Mouse (Mus musculus): ENCODE results near the gene Arid3a. TPM values are rescaled to one million over a fixed set of nuclear protein-coding genes. Genes with fewer than 3 reads are reported as not detected.

Arid3a gene
- total and polyA plus RNA-seq, 3 experiments, result 48.4 to 114 (median 94.4) TPM

GRCm38 (mm10) chr10:79970415-79971182, 43.8 kb downstream of the Arid3a start, which contains the start of gene Grin3b:
TSS of gene Grin3b (plus strand) at chr10:79970715.
- no peaks in the 10 kb centered on the region for H3K27me3 ChIP-seq (replicated peaks)
- no peak within 1 kb of the TSS for H3K4me3 ChIP-seq (replicated peaks in 1 of 3; ENCODE audit: low read depth in 2 of 3, low read length in 2 of 3, poor library complexity in 1 of 3)
- dilution Hi-C loops (cut with MboI; ENCODE audit: extremely low pct_ligation_motif_present, extremely low pct_unique_long_range_greater_than_20kb, low sequenced_read_pairs), result no loop called here
- H3K4me2 ChIP-seq (ENCODE audit: insufficient read depth, low read depth, poor library complexity, severe bottlenecking), result no peak within 1 kb of the TSS
- no peak for DNase-seq (ENCODE audit: extremely low read depth)
- no peak within 1 kb of the TSS for H3K9ac ChIP-seq (ENCODE audit: insufficient read depth, low read depth)
- no peak for TF ChIP-seq BHLHE40 (IDR thresholded peaks at IDR 0.05; ENCODE audit: low read depth, low read length)
- TF ChIP-seq EP300 (IDR thresholded peaks at IDR 0.05; ENCODE audit: low read length), result no peak
- TF ChIP-seq CHD2 (IDR thresholded peaks at IDR 0.05; ENCODE audit: low read length), result no peak
- TF ChIP-seq USF1 (IDR thresholded peaks at IDR 0.05; ENCODE audit: low read depth, low read length), result no peak
- TF ChIP-seq ZC3H11A (IDR thresholded peaks at IDR 0.05; ENCODE audit: low read depth, low read length), result no peak
- TF ChIP-seq E2F4 (IDR thresholded peaks at IDR 0.05; ENCODE audit: insufficient replicate concordance, low read depth, low read length), result no peak
- TF ChIP-seq NELFE (IDR thresholded peaks at IDR 0.05; ENCODE audit: low read depth, low read length), result no peak
- TF ChIP-seq MXI1 (IDR thresholded peaks at IDR 0.05; ENCODE audit: low read depth, low read length), result no peak
- TF ChIP-seq RCOR1 (conservative IDR thresholded peaks at IDR 0.05; ENCODE audit: low read depth, low read length), result no peak
- TF ChIP-seq JUND (conservative IDR thresholded peaks at IDR 0.05; ENCODE audit: low read depth, low read length), result no peak
- no peak for TF ChIP-seq TBP (conservative IDR thresholded peaks at IDR 0.05; ENCODE audit: low read depth, low read length)
- no peak for TF ChIP-seq NRF1 (IDR thresholded peaks at IDR 0.05; ENCODE audit: low read depth, low read length)
- TF ChIP-seq GABPA (IDR thresholded peaks at IDR 0.05; ENCODE audit: insufficient replicate concordance, low read depth, low read length), result no peak
- TF ChIP-seq ZKSCAN1 (IDR thresholded peaks at IDR 0.05; ENCODE audit: borderline replicate concordance, low read depth, low read length), result no peak
- no peak for TF ChIP-seq CTCF (conservative IDR thresholded peaks at IDR 0.05 in 1 of 2, IDR thresholded peaks at IDR 0.05 in 1 of 2; ENCODE audit: low read depth in 2 of 2, low read length in 2 of 2)
- no peak for TF ChIP-seq MAZ (IDR thresholded peaks at IDR 0.05; ENCODE audit: low read depth, low read length)
- no peak for TF ChIP-seq SIN3A (IDR thresholded peaks at IDR 0.05; ENCODE audit: low read length)
- TF ChIP-seq HCFC1 (IDR thresholded peaks at IDR 0.05; ENCODE audit: low read depth, low read length), result no peak
- TF ChIP-seq ETS1 (conservative IDR thresholded peaks at IDR 0.05; ENCODE audit: low read depth, low read length), result no peak
- TF ChIP-seq KAT2A (IDR thresholded peaks at IDR 0.05; ENCODE audit: insufficient replicate concordance, low read length), result no peak
- no peaks in the 10 kb centered on the region for H3K4me1 ChIP-seq (ENCODE audit: control insufficient read depth in 1 of 2, insufficient read depth in 2 of 2)
- H3K79me2 ChIP-seq (replicated peaks; ENCODE audit: control insufficient read depth, extremely low read depth, insufficient read depth, poor library complexity, severe bottlenecking), result no peaks in the 10 kb centered on the region
- H3K27ac ChIP-seq (ENCODE audit: insufficient read depth, low read depth), result no peak within 1 kb of the TSS
- in situ Hi-C loops (cut with MboI; ENCODE audit: low pct_ligation_motif_present, low pct_unique_long_range_greater_than_20kb, low sequenced_read_pairs), result no loop called here
- H3K36me3 ChIP-seq (replicated peaks in 1 of 2; ENCODE audit: control insufficient read depth in 1 of 2, insufficient read depth in 1 of 2, low read length in 1 of 2), result peaks cover 62 to 90% of the 10 kb centered on the region in 2 experiments
- peaks cover 2% of the 10 kb centered on the region for H3K9me3 ChIP-seq (replicated peaks; ENCODE audit: low read length)

DNA sequence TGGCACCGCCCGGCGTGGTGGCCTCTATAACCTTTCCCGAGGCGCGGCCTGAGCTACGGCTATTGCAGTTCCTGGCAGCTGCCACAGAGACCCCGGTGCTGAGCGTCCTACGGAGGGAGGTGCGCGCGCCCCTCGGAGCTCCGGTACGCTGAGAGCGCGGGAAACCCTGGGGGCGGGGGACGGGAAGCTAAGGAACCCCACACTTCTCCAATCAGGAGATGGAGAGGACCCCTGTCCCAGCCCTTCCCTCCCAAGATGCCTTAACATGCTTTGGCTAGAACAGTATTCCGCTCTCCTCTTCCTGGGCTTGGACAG, 44.3 kb downstream of the Arid3a start:
- dilution Hi-C loops (cut with MboI; ENCODE audit: extremely low pct_ligation_motif_present, extremely low pct_unique_long_range_greater_than_20kb, low sequenced_read_pairs), result no loop called here
- TF ChIP-seq JUN (IDR thresholded peaks at IDR 0.05; ENCODE audit: insufficient read depth, low read depth, low read length) (no peak), PAX5 (IDR thresholded peaks at IDR 0.05; ENCODE audit: low read length) (no peak), SIN3A (IDR thresholded peaks at IDR 0.05; ENCODE audit: low read length) (no peak), MAZ (IDR thresholded peaks at IDR 0.05; ENCODE audit: low read depth, low read length) (no peak), CHD2 (IDR thresholded peaks at IDR 0.05; ENCODE audit: low read length) (no peak), USF1 (IDR thresholded peaks at IDR 0.05; ENCODE audit: low read depth, low read length) (no peak), RAD21 (IDR thresholded peaks at IDR 0.05; ENCODE audit: low read depth, low read length) (no peak), NELFE (IDR thresholded peaks at IDR 0.05; ENCODE audit: low read depth, low read length) (no peak), MXI1 (IDR thresholded peaks at IDR 0.05; ENCODE audit: low read depth, low read length) (no peak), UBTF (IDR thresholded peaks at IDR 0.05; ENCODE audit: low read depth, low read length) (no peak), BHLHE40 (IDR thresholded peaks at IDR 0.05; ENCODE audit: low read depth, low read length) (no peak), IRF4 (IDR thresholded peaks at IDR 0.05; ENCODE audit: low read depth, low read length) (no peak), ZNF384 (IDR thresholded peaks at IDR 0.05; ENCODE audit: low read depth, low read length) (no peak), MYC (IDR thresholded peaks at IDR 0.05; ENCODE audit: low read depth, low read length) (no peak), RCOR1 (conservative IDR thresholded peaks at IDR 0.05; ENCODE audit: low read depth, low read length) (no peak)
- no peak overlapping the region for H3K27ac ChIP-seq (ENCODE audit: insufficient read depth, low read depth)
- H3K4me1 ChIP-seq (ENCODE audit: control insufficient read depth in 1 of 2, insufficient read depth in 2 of 2), result no peaks in the 10 kb centered on the region
- H3K4me3 ChIP-seq (replicated peaks in 1 of 3; ENCODE audit: low read depth in 2 of 3, low read length in 2 of 3, poor library complexity in 1 of 3), result no peak overlapping the region
- in situ Hi-C loops (cut with MboI; ENCODE audit: low pct_ligation_motif_present, low pct_unique_long_range_greater_than_20kb, low sequenced_read_pairs), result no loop called here
- H3K36me3 ChIP-seq (replicated peaks in 1 of 2; ENCODE audit: control insufficient read depth in 1 of 2, insufficient read depth in 1 of 2, low read length in 1 of 2), result peaks cover 62 to 90% of the 10 kb centered on the region in 2 experiments
- H3K9me3 ChIP-seq (replicated peaks; ENCODE audit: low read length), result peaks cover 2% of the 10 kb centered on the region
- no peaks in the 10 kb centered on the region for H3K79me2 ChIP-seq (replicated peaks; ENCODE audit: control insufficient read depth, extremely low read depth, insufficient read depth, poor library complexity, severe bottlenecking)
- DNase-seq (ENCODE audit: extremely low read depth), result no peak
- no peak overlapping the region for H3K9ac ChIP-seq (ENCODE audit: insufficient read depth, low read depth)
- H3K4me2 ChIP-seq (ENCODE audit: insufficient read depth, low read depth, poor library complexity, severe bottlenecking), result no peak overlapping the region
- H3K27me3 ChIP-seq (replicated peaks), result no peaks in the 10 kb centered on the region
